Mouse (Mus musculus): ENCODE measurements around the gene Nfkbil1.

The Nfkbil1 gene

GRCm38 (mm10) chr17:35235614-35236389 is at the start of gene Nfkbil1:
Gene Nfkbil1 (minus strand): TSS chr17:35235792.
- DNase-seq (ENCODE audit: low read depth, low spot score) = peak; percentile 94

DNA sequence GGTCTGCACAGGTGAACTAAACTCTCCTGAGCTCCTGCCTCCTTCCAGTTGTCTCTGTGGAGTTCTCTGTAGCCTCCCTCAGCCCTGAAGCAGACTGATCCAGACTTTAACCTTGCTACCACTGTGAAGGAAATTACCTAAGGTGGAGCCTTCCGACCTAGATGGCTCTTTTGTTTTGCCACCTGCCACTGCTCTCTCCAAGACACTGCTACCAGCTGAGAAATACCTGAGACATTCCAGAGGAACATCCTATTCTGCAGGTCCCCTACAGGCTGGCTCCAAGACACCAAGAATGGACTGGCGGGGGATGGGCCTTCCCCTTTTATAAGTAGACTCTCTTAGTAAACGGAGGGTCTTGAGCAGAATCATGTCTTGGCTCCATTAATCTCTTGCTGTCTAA is 44.7 kb upstream of the Nfkbil1 start:
- DNase-seq (ENCODE audit: low read depth, low spot score) = no peak

DNA sequence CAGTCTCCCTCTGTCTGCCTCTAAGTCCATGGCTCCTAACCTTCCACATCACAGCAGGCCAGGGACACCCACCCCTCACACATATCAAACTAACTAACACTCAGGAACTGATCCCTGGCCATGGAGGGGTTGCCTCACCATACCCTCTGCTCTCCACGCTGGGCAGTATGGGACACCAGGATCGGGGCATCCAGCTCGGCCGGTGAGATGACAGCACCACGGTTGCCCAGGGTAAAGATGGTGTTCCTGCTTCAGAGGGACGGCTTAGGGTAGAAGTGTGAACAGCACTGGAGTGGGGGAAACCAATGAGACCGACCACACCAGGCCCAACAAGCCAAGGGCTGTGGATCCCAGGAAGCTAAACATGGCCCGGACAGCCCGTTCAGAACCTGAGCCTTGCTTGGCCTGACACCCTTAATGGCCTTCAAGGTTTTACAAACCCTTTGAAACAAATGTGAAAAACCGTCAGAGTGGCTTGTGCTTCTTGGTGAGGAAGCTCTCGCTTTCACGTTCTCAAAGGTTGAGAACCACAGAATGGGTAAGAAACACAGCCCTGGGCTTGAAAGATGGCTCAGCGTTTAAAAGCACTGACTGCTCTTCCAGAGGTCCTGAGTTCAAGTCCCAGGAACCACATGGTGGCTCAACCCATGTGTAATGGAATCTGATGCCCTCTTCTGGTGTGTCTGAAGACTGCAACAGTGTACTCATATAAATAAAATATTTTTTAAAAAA is 43.5 kb upstream of the Nfkbil1 start:
- no peak for DNase-seq (ENCODE audit: low read depth, low spot score)

DNA sequence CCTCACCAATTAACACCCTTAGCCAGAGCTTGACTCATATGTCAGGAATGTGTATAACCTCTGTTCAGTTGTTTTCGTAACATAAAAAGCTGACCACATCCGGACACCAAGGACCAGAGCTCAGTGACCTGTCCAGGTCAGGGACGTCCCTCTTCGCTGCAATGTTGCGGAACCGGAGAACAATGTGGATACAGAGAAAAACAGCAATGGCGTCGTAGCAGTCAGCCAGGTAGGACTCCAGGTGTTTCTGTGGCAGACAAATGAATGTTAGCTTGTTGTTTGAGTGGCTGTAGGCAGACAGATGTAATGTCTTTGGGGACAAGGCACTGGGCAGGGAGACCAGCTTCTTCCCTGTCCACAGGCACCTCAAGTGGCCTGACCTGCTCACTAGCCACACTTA is 42.5 kb upstream of the Nfkbil1 start:
- DNase-seq (ENCODE audit: low read depth, low spot score) = no peak

GRCm38 (mm10) chr17:35276304-35276864 is 40.8 kb upstream of the Nfkbil1 start:
- no peak for DNase-seq (ENCODE audit: low read depth, low spot score)

GRCm38 (mm10) chr17:35274770-35275169 is 39.2 kb upstream of the Nfkbil1 start:
- peak; percentile 90 for DNase-seq (ENCODE audit: low read depth, low spot score)

DNA sequence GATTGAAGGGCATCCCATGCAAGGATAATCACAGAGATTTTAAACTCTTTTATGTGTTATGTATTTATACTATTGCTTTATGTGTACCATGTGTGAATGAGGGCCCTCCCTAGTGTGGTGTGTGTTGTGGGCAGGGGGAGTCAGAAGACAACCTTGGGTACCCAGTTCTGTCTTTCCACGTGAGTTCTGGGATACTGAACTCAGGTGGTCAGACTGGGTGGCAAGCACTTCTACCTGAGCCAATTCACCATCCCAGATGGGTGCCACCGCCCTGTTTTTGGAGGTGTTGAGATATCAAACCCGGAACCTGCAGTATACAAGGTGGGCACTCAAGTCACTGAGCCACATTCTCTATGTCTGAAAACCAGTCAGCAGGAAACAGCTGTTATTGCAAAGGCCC is 36.7 kb upstream of the Nfkbil1 start:
- no peak for DNase-seq (ENCODE audit: low read depth, low spot score)

- DNase-seq (ENCODE audit: low read depth, low spot score) = peak; percentile 79
Measured at GRCm38 (mm10) chr17:35269653-35270347, 34.2 kb upstream of the Nfkbil1 start.

DNA sequence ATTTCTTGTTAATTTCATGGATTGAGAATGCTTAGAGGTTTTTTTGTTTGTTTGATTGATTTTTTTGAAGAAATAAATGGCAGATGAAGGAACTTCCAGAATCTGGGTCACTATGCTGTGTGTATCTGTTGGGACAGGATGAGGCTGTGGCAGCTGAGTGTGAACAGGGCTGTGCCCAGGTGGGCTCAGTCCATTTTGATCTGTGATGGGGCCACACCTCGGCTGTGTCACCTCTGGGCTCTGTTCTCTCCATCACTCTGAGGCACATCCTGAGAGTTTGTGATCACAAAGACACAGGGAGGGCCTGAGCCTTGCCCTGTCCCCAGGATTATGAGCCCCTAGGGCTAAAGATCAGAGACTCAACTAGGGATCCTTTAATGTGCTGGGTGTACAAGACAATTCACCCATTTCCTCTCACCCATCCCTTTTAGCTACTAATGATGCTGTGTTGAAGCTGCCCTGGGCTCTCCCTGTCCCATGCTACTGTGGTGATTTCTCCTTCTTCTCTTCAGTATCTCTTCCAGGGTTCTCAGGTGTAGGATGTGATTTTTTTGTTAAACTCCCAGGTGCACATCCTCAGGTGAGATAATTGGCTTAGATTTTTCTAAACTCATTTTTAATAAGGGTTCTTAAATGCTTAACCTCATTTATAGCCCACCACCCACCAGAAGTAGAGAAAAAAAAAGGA is 32.0 kb upstream of the Nfkbil1 start:
- DNase-seq (ENCODE audit: low read depth, low spot score) = no peak

DNA sequence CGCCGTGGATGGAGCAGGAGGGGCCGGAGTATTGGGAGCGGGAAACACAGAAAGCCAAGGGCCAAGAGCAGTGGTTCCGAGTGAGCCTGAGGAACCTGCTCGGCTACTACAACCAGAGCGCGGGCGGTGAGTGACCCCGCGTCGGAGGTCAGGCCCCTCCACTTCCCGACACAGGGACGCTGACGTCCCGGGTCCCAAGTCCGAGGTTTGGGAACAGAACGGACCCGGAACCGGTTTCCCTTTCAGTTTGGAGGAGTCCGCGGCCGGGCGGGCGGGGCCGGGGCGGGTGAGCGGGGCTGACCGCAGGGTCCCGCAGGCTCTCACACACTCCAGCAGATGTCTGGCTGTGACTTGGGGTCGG is 27.9 kb upstream of the Nfkbil1 start:
- no peak for DNase-seq (ENCODE audit: low read depth, low spot score)

- peak; percentile 92 for DNase-seq (ENCODE audit: low read depth, low spot score)
Measured at GRCm38 (mm10) chr17:35262664-35263522, 27.3 kb upstream of the Nfkbil1 start, which contains the start of gene H2-D1. Gene H2-D1 (plus strand): TSS chr17:35262730.

GRCm38 (mm10) chr17:35261651-35262050 is 26.1 kb upstream of the Nfkbil1 start:
- DNase-seq (ENCODE audit: low read depth, low spot score) = no peak

- no peak for DNase-seq (ENCODE audit: low read depth, low spot score)
Measured at GRCm38 (mm10) chr17:35259621-35260020, 24.0 kb upstream of the Nfkbil1 start.

DNA sequence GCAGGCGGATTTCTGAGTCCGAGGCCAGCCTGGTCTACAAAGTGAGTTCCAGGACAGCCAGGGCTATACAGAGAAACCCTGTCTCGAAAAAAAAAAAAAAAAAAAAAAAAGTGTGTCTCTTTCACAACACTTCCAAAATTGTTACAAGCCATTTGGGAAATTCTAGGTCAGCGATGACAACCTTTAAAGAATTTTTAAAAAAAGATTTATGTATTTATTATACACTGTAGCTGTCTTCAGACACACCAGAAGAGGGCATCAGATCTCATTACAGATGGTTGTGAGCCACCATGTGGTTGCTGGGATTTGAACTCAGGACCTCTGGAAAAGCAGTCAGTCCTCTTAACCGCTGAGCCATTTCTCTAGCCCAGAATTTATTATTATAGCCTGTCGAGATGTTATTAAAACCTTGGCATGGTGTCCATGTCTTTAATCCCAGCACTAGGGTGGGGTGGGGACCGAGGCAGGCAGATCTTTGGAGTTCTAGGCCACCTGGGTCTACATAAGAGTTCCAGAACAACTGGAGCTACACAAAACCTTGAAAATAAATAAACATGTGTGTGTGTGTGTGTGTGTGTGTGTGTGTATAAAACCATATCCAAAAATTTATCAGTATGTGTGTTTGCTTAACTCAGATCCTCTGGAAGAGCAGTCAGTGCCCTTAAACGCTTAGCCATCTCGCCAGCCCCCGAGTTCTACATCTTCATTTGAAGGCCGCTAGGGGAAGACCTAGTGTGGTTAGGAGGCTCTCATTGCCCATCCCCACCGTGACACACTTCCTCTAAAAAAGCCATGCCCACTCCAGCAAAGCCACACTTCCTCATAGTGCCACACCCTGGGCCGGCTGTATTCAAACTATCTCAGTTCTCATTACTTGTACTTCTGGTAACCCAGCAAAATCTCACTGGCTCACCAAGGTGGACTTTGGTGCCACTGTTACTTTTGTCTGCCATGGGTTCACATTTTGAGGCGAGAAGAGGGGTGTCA is 23.2 kb upstream of the Nfkbil1 start:
- DNase-seq (ENCODE audit: low read depth, low spot score) = no peak

- DNase-seq (ENCODE audit: low read depth, low spot score) = peak; percentile 94
Measured at GRCm38 (mm10) chr17:35257824-35258491, 22.4 kb upstream of the Nfkbil1 start.

GRCm38 (mm10) chr17:35257378-35257777 is 21.8 kb upstream of the Nfkbil1 start:
- no peak for DNase-seq (ENCODE audit: low read depth, low spot score)

DNA sequence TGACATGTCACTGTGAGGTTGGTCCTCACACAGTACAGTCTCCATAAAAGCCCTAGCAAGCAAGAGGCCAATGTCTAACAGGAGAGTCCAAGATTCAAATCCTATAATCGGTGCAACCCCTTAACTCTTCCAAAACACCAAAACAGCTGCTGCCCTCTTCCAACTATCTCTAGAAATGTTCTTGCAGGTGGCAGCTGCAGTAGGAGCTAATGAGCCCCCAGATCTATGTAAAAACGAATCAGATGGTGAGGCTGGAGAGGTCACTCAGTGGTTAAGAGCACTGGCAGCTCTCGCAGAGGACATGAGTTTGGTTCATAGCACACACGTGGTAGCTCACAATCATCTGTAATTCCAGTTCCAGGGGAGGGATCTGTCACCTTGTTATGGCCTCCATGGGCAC is 20.1 kb upstream of the Nfkbil1 start:
- no peak for DNase-seq (ENCODE audit: low read depth, low spot score)

DNA sequence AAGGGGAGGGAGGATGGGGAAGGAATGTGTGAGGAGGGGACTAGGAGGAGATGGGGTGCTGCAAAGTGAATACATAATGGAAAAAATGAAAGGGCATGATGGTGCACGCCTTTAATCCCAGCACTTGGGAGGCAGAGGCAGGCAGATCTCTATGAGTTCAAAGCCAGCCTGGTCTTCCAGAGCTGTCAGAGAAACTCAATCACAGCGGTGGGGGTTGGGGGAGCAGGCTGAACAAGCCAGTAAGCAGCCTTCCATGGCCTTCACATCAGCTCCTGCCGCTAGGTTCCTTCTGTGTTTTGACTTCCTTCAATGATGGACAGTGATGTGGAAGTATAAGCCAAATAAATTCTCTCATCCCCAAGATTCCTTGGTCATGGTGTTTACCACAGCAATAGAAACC is 19.7 kb upstream of the Nfkbil1 start:
- no peak for DNase-seq (ENCODE audit: low read depth, low spot score)
